Mouse (Mus musculus) liver, embryonic 14.5 days (tissue): ENCODE measurements around the gene Gss. TPM values are rescaled to one million over a fixed set of nuclear protein-coding genes. Genes with fewer than 3 reads are reported as not detected.

Experiments
- ATAC-seq: fragments of 200-750 bp; cut with Nextera tagmentation; 2 replicates; pipeline ENCODE4 v1.8.0; 2017; ENCODE audit warnings: moderate number of reproducible peaks, mild to moderate bottlenecking, moderate library complexity; ENCODE audit not compliant: insufficient read depth
- DNase-seq, 3 experiments: peaks; one replicate each; pipeline ENCODE4 v3.0.0-alpha.2; 2012 to 2013; ENCODE audit warnings: low read depth in 3 of 3, low spot score in 3 of 3
- H3K27ac ChIP-seq: fragments of 300-500 bp; sonication (generic); 2 replicates; pipeline ENCODE4 v1.5.1; 2014; ENCODE audit warnings: moderate library complexity, mild to moderate bottlenecking, control low read depth, inconsistent platforms
- H3K27me3 ChIP-seq: fragments of 300-500 bp; sonication (generic); 2 replicates; pipeline ENCODE4 v1.6.1; 2014; ENCODE audit warnings: mild to moderate bottlenecking, low read length, moderate library complexity; ENCODE audit not compliant: control insufficient read depth, insufficient read depth
- H3K36me3 ChIP-seq: fragments of 300-500 bp; sonication (generic); replicated peaks from 2 replicates; pipeline ENCODE4 v1.6.1; 2014; ENCODE audit warnings: low read depth; ENCODE audit not compliant: control insufficient read depth, insufficient read depth
- H3K4me1 ChIP-seq, 2 experiments: fragments of 200-500 bp in 1 of 2; fragments of 300-500 bp in 1 of 2; sonication (generic) in 1 of 2; replicated peaks; 2 replicates each; pipeline ENCODE4 v1.6.1; 2012 to 2014; ENCODE audit warnings: antibody characterized with exemption in 1 of 2, inconsistent platforms in 1 of 2, low read length in 1 of 2; ENCODE audit not compliant: control insufficient read depth in 2 of 2, insufficient read depth in 2 of 2
- H3K4me2 ChIP-seq: fragments of 300-500 bp; sonication (generic); 2 replicates; pipeline ENCODE4 v1.6.1; 2014; ENCODE audit warnings: low read depth, mild to moderate bottlenecking, control low read depth, moderate library complexity
- H3K4me3 ChIP-seq, 2 experiments: fragments of 200-500 bp in 1 of 2; fragments of 300-500 bp in 1 of 2; sonication (generic) in 1 of 2; 2 replicates each; pipeline ENCODE4 v1.5.1; 2012 to 2014; ENCODE audit warnings: low read depth in 2 of 2, low read length in 2 of 2, mild to moderate bottlenecking in 2 of 2, control low read depth in 1 of 2, inconsistent platforms in 1 of 2, moderate library complexity in 1 of 2; ENCODE audit not compliant: insufficient read depth in 1 of 2
- H3K9ac ChIP-seq: fragments of 300-500 bp; sonication (generic); replicated peaks from 2 replicates; pipeline ENCODE4 v1.6.1; 2014; ENCODE audit warnings: mild to moderate bottlenecking, control low read depth, moderate library complexity
- H3K9me3 ChIP-seq: fragments of 300-500 bp; sonication (generic); 2 replicates; pipeline ENCODE4 v1.6.1; 2016; ENCODE audit warnings: low read length, mixed read lengths; ENCODE audit not compliant: control insufficient read depth
- CTCF ChIP-seq: IDR thresholded peaks from 2 replicates; pipeline ENCODE4 v1.5.1; 2016; ENCODE audit warnings: antibody characterized with exemption, low read depth, control low read depth
- EP300 ChIP-seq: IDR thresholded peaks from 2 replicates; pipeline ENCODE4 v1.6.1; 2016; ENCODE audit warnings: antibody characterized with exemption, low read depth
- WGBS: fragments of 180-500 bp; shearing (Covaris S2); extraction: QIAGEN DNeasy Blood & Tissue Kit; methylation state at CpG from one replicate; pipeline ENCODE4 v1.1.7; 2014; ENCODE audit not compliant: insufficient replicate concordance; 5-methylcytosine and 5-hydroxymethylcytosine counted together
- polyA plus RNA-seq, 2 experiments: library from polyadenylated mRNA; depleted of rRNA in 1 of 2; stranded (reverse) in 1 of 2; unstranded in 1 of 2; fragments of >200 nt; fragmentation: Nextera tagmentation in 1 of 2; extraction: Ambion mirVana in 1 of 2; gene quantifications; 2 replicates each; pipeline versions ENCODE4 v1.2.1 to v1.2.3; 2012 to 2014

Gss gene
- polyA plus RNA-seq, 2 experiments = 37.9 to 64.6 TPM

GRCm38 (mm10) chr2:155554426-155554985 lies 38.1 kb downstream of the Gss start:
- Histone ChIP-seq H3K4me2 (no peak overlapping the region), H3K27ac (no peak overlapping the region), H3K27me3 (no peaks in the 10 kb centered on the region), H3K9me3 (no peaks in the 10 kb centered on the region), H3K4me3 (no peak overlapping the region), H3K36me3 (no peaks in the 10 kb centered on the region), H3K9ac (no peak overlapping the region), H3K4me1 (peaks cover 10 to 14% of the 10 kb centered on the region in 2 experiments)
- no peak for TF ChIP-seq CTCF
- no peak for TF ChIP-seq EP300
- 56% methylated on average over 2 of the region's 2 CpGs for WGBS
- no peak for DNase-seq
- no peak for ATAC-seq

- Histone ChIP-seq H3K4me1 (peaks cover 10 to 14% of the 10 kb centered on the region in 2 experiments), H3K36me3 (no peaks in the 10 kb centered on the region), H3K27ac (peak overlapping the region; percentile 42), H3K9ac (peak overlapping the region; percentile 21), H3K4me3 (no peak overlapping the region), H3K4me2 (peak overlapping the region; percentile 27), H3K27me3 (no peaks in the 10 kb centered on the region), H3K9me3 (no peaks in the 10 kb centered on the region)
- peak; percentile 86 for ATAC-seq
- TF ChIP-seq CTCF (no peak), EP300 (no peak)
- peak in 2 of 3 experiments; percentile 23 to 26 for DNase-seq
Observed at GRCm38 (mm10) chr2:155552949-155553354, 39.7 kb downstream of the Gss start.

- Histone ChIP-seq H3K9ac (no peak overlapping the region; the same call in 1 of the 2 replicates), H3K4me3 (no peak overlapping the region), H3K27ac (peak overlapping the region; percentile 42), H3K36me3 (no peaks in the 10 kb centered on the region), H3K9me3 (no peaks in the 10 kb centered on the region), H3K27me3 (no peaks in the 10 kb centered on the region), H3K4me2 (no peak overlapping the region), H3K4me1 (peaks cover 10 to 14% of the 10 kb centered on the region in 2 experiments)
- no peak for ATAC-seq
- TF ChIP-seq CTCF = no peak
- no peak for TF ChIP-seq EP300
- DNase-seq = no peak
Observed at GRCm38 (mm10) chr2:155552336-155552735, 40.3 kb downstream of the Gss start.

- ATAC-seq (no peak), DNase-seq (no peak)
- H3K27ac ChIP-seq = no peak overlapping the region
- TF ChIP-seq EP300 (no peak), CTCF (no peak)
- 71% methylated on average over 1 of the region's 1 CpGs for whole genome bisulfite sequencing
- H3K4me1 ChIP-seq = 0 out of 4 replicates have a peak, but pooled peaks cover 0 to 1% of the 10 kb centered on the region in 2 experiments
- no peaks in the 10 kb centered on the region for H3K36me3 ChIP-seq
- H3K4me2 ChIP-seq = no peak overlapping the region
- H3K4me3 ChIP-seq = no peak overlapping the region
- H3K9ac ChIP-seq = no peak overlapping the region
- H3K27me3 ChIP-seq = no peaks in the 10 kb centered on the region
- no peaks in the 10 kb centered on the region for H3K9me3 ChIP-seq
Observed at GRCm38 (mm10) chr2:155546955-155547354, 45.7 kb downstream of the Gss start.

GRCm38 (mm10) chr2:155540822-155541458 lies 51.7 kb downstream of the Gss start:
- WGBS = 57% methylated on average over 6 of the region's 6 CpGs
- Histone ChIP-seq H3K9me3 (no peaks in the 10 kb centered on the region), H3K4me1 (peaks cover 0 to 5% of the 10 kb centered on the region in 2 experiments; a peak in 2 of 4 replicates), H3K36me3 (no peaks in the 10 kb centered on the region), H3K4me2 (no peak overlapping the region), H3K4me3 (no peak overlapping the region), H3K9ac (no peak overlapping the region), H3K27ac (no peak overlapping the region), H3K27me3 (no peaks in the 10 kb centered on the region)
- ATAC-seq (no peak), DNase-seq (no peak)
- TF ChIP-seq CTCF (no peak), EP300 (no peak)
